Mouse (Mus musculus) left cerebral cortex, adult 11 months (tissue): Measurements from ENCODE around the gene Ddias.
"Not testable (repeated sequence)": the region's sequence is repeated elsewhere in the genome, so short reads cannot be mapped to it uniquely, and the experiment has no call there.

Experiments
- DNase-seq: peaks from one replicate; pipeline ENCODE4 v3.0.0; 2022; ENCODE audit warnings: low spot score

The Ddias gene

GRCm38 (mm10) chr7:92874116-92874675, at the start of gene Ddias, which contains the start of gene Prcp:
Ddias (minus strand) TSS chr7:92874247.
Prcp (plus strand) TSS chr7:92874470.
- peak; percentile 84 for DNase-seq

- no peak for DNase-seq
Observed at GRCm38 (mm10) chr7:92920857-92921172, 46.8 kb upstream of the Ddias start.

- DNase-seq = no peak
Observed at GRCm38 (mm10) chr7:92920172-92920856, 46.3 kb upstream of the Ddias start.

GRCm38 (mm10) chr7:92904285-92904684, 30.2 kb upstream of the Ddias start:
- not testable (repeated sequence) for DNase-seq

GRCm38 (mm10) chr7:92903360-92904038, 29.5 kb upstream of the Ddias start:
- DNase-seq = peak; percentile 32

GRCm38 (mm10) chr7:92897021-92897420, 23.0 kb upstream of the Ddias start:
- no peak for DNase-seq

GRCm38 (mm10) chr7:92896036-92896435, 22.0 kb upstream of the Ddias start:
- no peak for DNase-seq

- DNase-seq = no peak
Observed at GRCm38 (mm10) chr7:92893478-92893877, 19.4 kb upstream of the Ddias start.

- DNase-seq = no peak
Observed at GRCm38 (mm10) chr7:92890618-92891230, 16.7 kb upstream of the Ddias start.

GRCm38 (mm10) chr7:92890211-92890610, 16.2 kb upstream of the Ddias start:
- no peak for DNase-seq

GRCm38 (mm10) chr7:92887230-92887629, 13.2 kb upstream of the Ddias start:
- DNase-seq = no peak

- DNase-seq = no peak
Observed at GRCm38 (mm10) chr7:92886801-92887200, 12.8 kb upstream of the Ddias start.

- DNase-seq = no peak
Observed at GRCm38 (mm10) chr7:92884998-92885660, 11.1 kb upstream of the Ddias start.

GRCm38 (mm10) chr7:92883850-92884716, 10.0 kb upstream of the Ddias start:
- DNase-seq = no peak

GRCm38 (mm10) chr7:92878575-92879285, 4.7 kb upstream of the Ddias start:
- DNase-seq = no peak

- DNase-seq = no peak
Observed at GRCm38 (mm10) chr7:92876538-92876937, 2.5 kb upstream of the Ddias start.

- no peak for DNase-seq
Observed at GRCm38 (mm10) chr7:92876066-92876465, 2.0 kb upstream of the Ddias start.

GRCm38 (mm10) chr7:92874761-92875408, 838 bp upstream of the Ddias start:
- DNase-seq = peak; percentile 82

- no peak for DNase-seq
Observed at GRCm38 (mm10) chr7:92871596-92871995, 2.5 kb downstream of the Ddias start.

- DNase-seq = no peak
Observed at GRCm38 (mm10) chr7:92870161-92870560, 3.9 kb downstream of the Ddias start.
